Mouse (Mus musculus) embryonic fibroblast, embryonic 13.5 days (primary cell): ENCODE results near the gene Chst11.

ENCODE experiments used
- CTCF ChIP-seq: IDR thresholded peaks from 2 replicates; pipeline ENCODE4 v1.5.1; 2011; ENCODE audit warnings: mild to moderate bottlenecking, control low read depth, low read length, moderate library complexity, borderline replicate concordance; ENCODE audit not compliant: insufficient read depth
- POLR2A ChIP-seq: IDR thresholded peaks from 2 replicates; pipeline ENCODE4 v1.6.1; 2011; ENCODE audit warnings: low read depth, mild to moderate bottlenecking, control low read depth, low read length, moderate library complexity

DNA sequence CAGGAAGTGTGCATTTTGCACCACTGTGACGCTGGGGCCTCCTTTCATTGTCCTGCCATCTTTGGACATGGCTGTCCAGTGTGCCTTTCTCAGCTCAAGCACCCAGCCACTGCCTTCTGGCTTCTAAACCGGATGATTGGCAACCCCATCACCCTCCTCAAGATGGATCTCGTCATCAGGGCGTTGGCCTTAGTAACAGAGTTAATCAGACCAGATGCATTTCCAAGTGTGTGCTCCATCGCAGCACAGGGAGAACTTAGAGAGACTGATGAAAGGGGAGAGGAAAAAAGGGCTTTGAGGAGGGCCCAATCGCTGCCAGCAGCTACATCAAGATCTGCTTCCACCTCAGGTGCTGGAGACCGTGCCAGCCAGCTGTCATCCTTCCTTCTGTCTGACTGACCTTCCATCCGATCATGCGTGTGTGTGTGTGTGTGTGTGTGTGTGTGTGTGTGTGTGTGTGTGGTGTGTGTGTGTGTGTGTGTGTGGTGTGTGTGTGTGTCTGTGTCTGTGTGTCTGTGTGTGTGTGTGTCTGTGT is 179.7 kb downstream of the Chst11 start:
- TF ChIP-seq POLR2A (no peak), CTCF (no peak)
